Mouse (Mus musculus) CH12.LX (cell line): ENCODE measurements at regions not wholly inside any gene's neighbourhood (a gene's known extent, or its start where the extent isn't known, plus 50 kb on each side); places are given as distances from the start of the nearest gene placed in this dataset.

Experiments
- DNase-seq: peaks from one replicate; pipeline ENCODE4 v3.0.0-alpha.2; 2013; ENCODE audit errors: extremely low read depth
- H3K27ac ChIP-seq: 2 replicates; pipeline ENCODE4 v1.5.1; 2012; ENCODE audit warnings: low read depth, mild to moderate bottlenecking, control low read depth, moderate library complexity; ENCODE audit not compliant: insufficient read depth
- H3K27me3 ChIP-seq: replicated peaks from 2 replicates; pipeline ENCODE3; 2012; ENCODE audit warnings: inconsistent platforms
- H3K36me3 ChIP-seq, 2 experiments: replicated peaks in 1 of 2; 2 replicates each; pipeline versions ENCODE3 to v1.6.1; 2012; ENCODE audit warnings: inconsistent platforms in 1 of 2, low read length in 1 of 2, mild to moderate bottlenecking in 1 of 2, mixed read lengths in 1 of 2, moderate library complexity in 1 of 2; ENCODE audit not compliant: control insufficient read depth in 1 of 2, insufficient read depth in 1 of 2
- H3K4me1 ChIP-seq, 2 experiments: 2 replicates each; pipeline ENCODE4 v1.6.1; 2012; ENCODE audit warnings: inconsistent platforms in 1 of 2, moderate library complexity in 1 of 2; ENCODE audit not compliant: insufficient read depth in 2 of 2, control insufficient read depth in 1 of 2
- H3K4me2 ChIP-seq: 2 replicates; pipeline ENCODE4 v1.6.1; 2012; ENCODE audit warnings: low read depth, mild to moderate bottlenecking, control low read depth; ENCODE audit not compliant: poor library complexity, insufficient read depth, severe bottlenecking
- H3K4me3 ChIP-seq, 3 experiments: fragments of 150-350 bp in 1 of 3; sonication (generic) in 1 of 3; replicated peaks in 1 of 3; 2 replicates each; pipeline versions ENCODE3 to v1.5.1; 2011 to 2012; ENCODE audit warnings: low read depth in 2 of 3, low read length in 2 of 3, mild to moderate bottlenecking in 2 of 3, moderate library complexity in 2 of 3, control low read depth in 1 of 3, improper control_type of control experiment in 1 of 3, inconsistent platforms in 1 of 3, mixed read lengths in 1 of 3; ENCODE audit not compliant: poor library complexity in 1 of 3
- H3K79me2 ChIP-seq: replicated peaks from 2 replicates; pipeline ENCODE4 v1.6.1; 2012; ENCODE audit warnings: mild to moderate bottlenecking, moderate library complexity; ENCODE audit not compliant: control insufficient read depth, poor library complexity, insufficient read depth, severe bottlenecking; ENCODE audit errors: extremely low read depth
- H3K9ac ChIP-seq: 2 replicates; pipeline ENCODE4 v1.6.1; 2012; ENCODE audit warnings: low read depth, mild to moderate bottlenecking, control low read depth, moderate library complexity; ENCODE audit not compliant: insufficient read depth
- H3K9me3 ChIP-seq: replicated peaks from 2 replicates; pipeline ENCODE3; 2012; ENCODE audit warnings: low read length, inconsistent platforms, mixed read lengths
- BHLHE40 ChIP-seq: IDR thresholded peaks from 2 replicates; pipeline ENCODE4 v1.6.1; 2011; ENCODE audit warnings: mild to moderate bottlenecking, low read depth, low read length, improper control_type of control experiment
- CHD1 ChIP-seq: IDR thresholded peaks from 2 replicates; pipeline ENCODE4 v1.6.1; 2012; ENCODE audit warnings: low read depth, low read length, improper control_type of control experiment, inconsistent platforms
- CHD2 ChIP-seq: IDR thresholded peaks from 2 replicates; pipeline ENCODE4 v1.6.1; 2011; ENCODE audit warnings: low read length, improper control_type of control experiment
- E2F4 ChIP-seq: IDR thresholded peaks from 2 replicates; pipeline ENCODE4 v1.6.1; 2011; ENCODE audit warnings: low read depth, low read length, improper control_type of control experiment; ENCODE audit not compliant: insufficient replicate concordance
- ETS1 ChIP-seq: conservative IDR thresholded peaks from 2 replicates; pipeline ENCODE4 v1.6.1; 2012; ENCODE audit warnings: low read depth, mild to moderate bottlenecking, inconsistent platforms, low read length, improper control_type of control experiment, moderate library complexity
- IRF4 ChIP-seq: IDR thresholded peaks from 2 replicates; pipeline ENCODE4 v1.6.1; 2014; ENCODE audit warnings: low read depth, mild to moderate bottlenecking, inconsistent platforms, low read length, improper control_type of control experiment
- JUND ChIP-seq: conservative IDR thresholded peaks from 2 replicates; pipeline ENCODE4 v1.6.1; 2011; ENCODE audit warnings: low read depth, low read length, improper control_type of control experiment
- KAT2A ChIP-seq: IDR thresholded peaks from 2 replicates; pipeline ENCODE4 v1.6.1; 2012; ENCODE audit warnings: low read length, improper control_type of control experiment, inconsistent platforms; ENCODE audit not compliant: insufficient replicate concordance
- MAFK ChIP-seq: IDR thresholded peaks from 2 replicates; pipeline ENCODE4 v1.6.1; 2011; ENCODE audit warnings: low read length, improper control_type of control experiment; ENCODE audit not compliant: insufficient replicate concordance
- MEF2A ChIP-seq: IDR thresholded peaks from 2 replicates; pipeline ENCODE4 v1.6.1; 2014; ENCODE audit warnings: low read depth, mild to moderate bottlenecking, inconsistent platforms, low read length, improper control_type of control experiment, borderline replicate concordance
- MXI1 ChIP-seq: IDR thresholded peaks from 2 replicates; pipeline ENCODE4 v1.6.1; 2011; ENCODE audit warnings: mild to moderate bottlenecking, low read depth, low read length, improper control_type of control experiment
- NELFE ChIP-seq: IDR thresholded peaks from 2 replicates; pipeline ENCODE4 v1.6.1; 2011; ENCODE audit warnings: low read depth, low read length, improper control_type of control experiment
- NRF1 ChIP-seq: IDR thresholded peaks from 2 replicates; pipeline ENCODE4 v1.6.1; 2014; ENCODE audit warnings: low read depth, mild to moderate bottlenecking, inconsistent platforms, low read length, improper control_type of control experiment, moderate library complexity
- PAX5 ChIP-seq: IDR thresholded peaks from 2 replicates; pipeline ENCODE4 v1.6.1; 2012; ENCODE audit warnings: low read length, inconsistent platforms, mixed read lengths
- POLR2AphosphoS2 ChIP-seq: IDR thresholded peaks from 2 replicates; pipeline ENCODE4 v1.6.1; 2011; ENCODE audit warnings: low read depth, low read length, improper control_type of control experiment
- RAD21 ChIP-seq: IDR thresholded peaks from 2 replicates; pipeline ENCODE4 v1.6.1; 2011; ENCODE audit warnings: low read depth, mild to moderate bottlenecking, low read length, improper control_type of control experiment, moderate library complexity
- SIN3A ChIP-seq: IDR thresholded peaks from 2 replicates; pipeline ENCODE4 v1.6.1; 2012; ENCODE audit warnings: low read length, improper control_type of control experiment, inconsistent platforms
- TBP ChIP-seq: conservative IDR thresholded peaks from 2 replicates; pipeline ENCODE4 v1.6.1; 2011; ENCODE audit warnings: low read depth, low read length, improper control_type of control experiment
- UBTF ChIP-seq: IDR thresholded peaks from 2 replicates; pipeline ENCODE4 v1.6.1; 2012; ENCODE audit warnings: low read depth, mild to moderate bottlenecking, inconsistent platforms, low read length, improper control_type of control experiment, moderate library complexity
- USF1 ChIP-seq: IDR thresholded peaks from 2 replicates; pipeline ENCODE4 v1.6.1; 2014; ENCODE audit warnings: low read depth, mild to moderate bottlenecking, inconsistent platforms, low read length, improper control_type of control experiment
- USF2 ChIP-seq: conservative IDR thresholded peaks from 2 replicates; pipeline ENCODE4 v1.6.1; 2011; ENCODE audit warnings: low read depth, low read length, improper control_type of control experiment
- ZC3H11A ChIP-seq: IDR thresholded peaks from 2 replicates; pipeline ENCODE4 v1.6.1; 2012; ENCODE audit warnings: low read depth, mild to moderate bottlenecking, inconsistent platforms, low read length, improper control_type of control experiment
- ZMIZ1 ChIP-seq: IDR thresholded peaks from 2 replicates; pipeline ENCODE4 v1.6.1; 2012; ENCODE audit warnings: low read depth, mild to moderate bottlenecking, inconsistent platforms, low read length, improper control_type of control experiment
- dilution Hi-C: fragments of 300-500 bp; cut with MboI; formaldehyde crosslinking; loops from 2 replicates; pipeline ENCODE4 v1.14.3; 2020; ENCODE audit warnings: low sequenced_read_pairs; ENCODE audit not compliant: extremely low pct_unique_long_range_greater_than_20kb, extremely low pct_ligation_motif_present
- in situ Hi-C: fragments of 300-500 bp; cut with MboI; formaldehyde crosslinking; loops from 3 replicates; pipeline ENCODE4 v1.14.3; 2019; ENCODE audit warnings: low sequenced_read_pairs, low pct_ligation_motif_present, low pct_unique_long_range_greater_than_20kb, mixed read lengths

DNA sequence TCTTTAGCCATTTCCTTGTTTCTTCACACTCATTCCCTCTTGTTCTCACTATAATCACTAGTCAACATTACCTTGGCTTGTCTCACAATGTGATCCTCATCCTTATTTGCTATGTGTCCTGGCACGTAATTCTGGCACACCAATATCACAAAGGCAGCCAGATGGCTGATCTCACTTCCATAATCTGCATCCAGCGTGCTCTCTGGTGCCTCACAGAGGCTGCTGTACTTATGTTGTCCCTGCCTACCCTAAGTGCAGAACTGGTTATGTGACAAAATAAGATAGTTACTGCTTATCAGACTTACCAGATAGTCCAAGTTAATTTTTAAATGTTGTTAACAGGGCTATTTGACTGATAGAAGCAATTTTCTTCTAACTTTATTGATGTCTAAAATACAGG, 301.1 kb upstream of the Zwint start:
- no peak for DNase-seq
- Histone ChIP-seq H3K9me3 (no peaks in the 10 kb centered on the region), H3K27ac (no peak overlapping the region), H3K4me3 (no peak overlapping the region), H3K4me2 (no peak overlapping the region), H3K36me3 (no peaks in the 10 kb centered on the region), H3K9ac (no peak overlapping the region), H3K4me1 (peaks cover under 1 to 2% of the 10 kb centered on the region in 2 experiments; a peak in 3 of 4 replicates), H3K79me2 (no peaks in the 10 kb centered on the region), H3K27me3 (no peaks in the 10 kb centered on the region)
- dilution Hi-C loops (no loop called here), in situ Hi-C loops (no loop called here)
- no peak for TF ChIP-seq SIN3A
- no peak for TF ChIP-seq IRF4
- no peak for TF ChIP-seq MXI1
- TF ChIP-seq UBTF, result no peak
- no peak for TF ChIP-seq USF2
- no peak for TF ChIP-seq E2F4
- TF ChIP-seq CHD2, result no peak
- TF ChIP-seq CHD1, result no peak
- no peak for TF ChIP-seq NELFE
- no peak for TF ChIP-seq TBP
- TF ChIP-seq BHLHE40, result no peak
- no peak for TF ChIP-seq MEF2A
- no peak for TF ChIP-seq NRF1
- no peak for TF ChIP-seq KAT2A
- no peak for TF ChIP-seq ZMIZ1
- TF ChIP-seq USF1, result no peak

GRCm38 (mm10) chr10:72383351-72383750, 271.3 kb upstream of the Zwint start:
- no peak for TF ChIP-seq JUND
- TF ChIP-seq MAFK, result no peak
- TF ChIP-seq ZC3H11A, result no peak
- TF ChIP-seq USF2, result no peak
- no peak for TF ChIP-seq POLR2AphosphoS2
- TF ChIP-seq RAD21, result no peak
- TF ChIP-seq PAX5, result no peak
- no peak for TF ChIP-seq ETS1
- TF ChIP-seq CHD2, result no peak
- TF ChIP-seq BHLHE40, result no peak
- no peak for DNase-seq
- Histone ChIP-seq H3K4me3 (no peak overlapping the region), H3K9ac (no peak overlapping the region), H3K36me3 (no peaks in the 10 kb centered on the region), H3K4me2 (no peak overlapping the region), H3K27me3 (no peaks in the 10 kb centered on the region), H3K79me2 (no peaks in the 10 kb centered on the region), H3K9me3 (no peaks in the 10 kb centered on the region), H3K27ac (no peak overlapping the region), H3K4me1 (peaks cover 0 to 3% of the 10 kb centered on the region in 2 experiments; a peak in 2 of 4 replicates)
- dilution Hi-C loops (no loop called here), in situ Hi-C loops (no loop called here)
